Mouse (Mus musculus): ENCODE results near the gene 2610318N02Rik. TPM values are rescaled to one million over a fixed set of nuclear protein-coding genes. Genes with fewer than 3 reads are reported as not detected.
A peak's percentile ranks its signal among the peaks of the same experiment; 100 is the strongest.

The 2610318N02Rik gene
- polyA plus RNA-seq, 1 experiment from 2014 or later, result 16.9 TPM

GRCm38 (mm10) chr16:17147391-17147929 is 22.5 kb upstream of the 2610318N02Rik start:
- Histone ChIP-seq H3K9me3 (ENCODE audit: control insufficient read depth, low read length) (no peaks in the 10 kb centered on the region), H3K27me3 (replicated peaks; ENCODE audit: control insufficient read depth, insufficient read depth, low read length) (peaks cover 4% of the 10 kb centered on the region; the same call in 1 of the 2 replicates), H3K9ac (ENCODE audit: low read depth, low read length) (peak overlapping the region; percentile 66), H3K27ac (replicated peaks; ENCODE audit: low read depth, low read length) (no peak overlapping the region), H3K4me2 (ENCODE audit: low read depth, low read length) (peak overlapping the region; percentile 100), H3K4me1 (ENCODE audit: control insufficient read depth, insufficient read depth, low read length) (peaks cover 6% of the 10 kb centered on the region; the same call in 1 of the 2 replicates), H3K36me3 (ENCODE audit: control insufficient read depth, insufficient read depth, low read length) (peaks cover 15% of the 10 kb centered on the region; the same call in 1 of the 2 replicates), H3K4me3 (ENCODE audit: low read depth, low read length) (peak overlapping the region; percentile 65)
- under 1% methylated on average over 28 of the region's 41 CpGs for WGBS
- DNase-seq (ENCODE audit: low spot score) (peak; percentile 50), ATAC-seq (ENCODE audit: low read depth) (peak; percentile 16; the same call in 1 of the 2 replicates)

- peak within 1 kb of the TSS; percentile 66 for H3K9ac ChIP-seq (ENCODE audit: low read depth, low read length)
- peak within 1 kb of the TSS; percentile 65 for H3K4me3 ChIP-seq (ENCODE audit: low read depth, low read length)
- ATAC-seq (ENCODE audit: low read depth) (peak; percentile 89), DNase-seq (ENCODE audit: low spot score) (peak; percentile 94)
- peak within 1 kb of the TSS; percentile 100 for H3K4me2 ChIP-seq (ENCODE audit: low read depth, low read length)
- H3K36me3 ChIP-seq (ENCODE audit: control insufficient read depth, insufficient read depth, low read length), result peaks cover 8% of the 10 kb centered on the region; the same call in 1 of the 2 replicates
- H3K4me1 ChIP-seq (ENCODE audit: control insufficient read depth, insufficient read depth, low read length), result peaks cover 6% of the 10 kb centered on the region; the same call in 1 of the 2 replicates
- peaks cover 4% of the 10 kb centered on the region; the same call in 1 of the 2 replicates for H3K27me3 ChIP-seq (replicated peaks; ENCODE audit: control insufficient read depth, insufficient read depth, low read length)
- 0% methylated on average over 20 of the region's 34 CpGs for WGBS
- H3K27ac ChIP-seq (replicated peaks; ENCODE audit: low read depth, low read length), result no peak within 1 kb of the TSS
- H3K9me3 ChIP-seq (ENCODE audit: control insufficient read depth, low read length), result no peaks in the 10 kb centered on the region
These were observed 21.8 kb upstream of the 2610318N02Rik start, which contains the start of gene Ccdc116 for GRCm38 (mm10) chr16:17146772-17147235. Gene Ccdc116, minus strand, starts transcription at chr16:17147229.

- Histone ChIP-seq H3K4me2 (ENCODE audit: low read depth, low read length) (no peak within 1 kb of the TSS), H3K4me3 (ENCODE audit: low read depth, low read length) (no peak within 1 kb of the TSS), H3K4me1 (ENCODE audit: control insufficient read depth, insufficient read depth, low read length) (peaks cover 6% of the 10 kb centered on the region; the same call in 1 of the 2 replicates), H3K36me3 (ENCODE audit: control insufficient read depth, insufficient read depth, low read length) (no peaks in the 10 kb centered on the region), H3K27me3 (replicated peaks; ENCODE audit: control insufficient read depth, insufficient read depth, low read length) (peaks cover 4% of the 10 kb centered on the region; the same call in 1 of the 2 replicates), H3K9ac (ENCODE audit: low read depth, low read length) (no peak within 1 kb of the TSS), H3K9me3 (ENCODE audit: control insufficient read depth, low read length) (no peaks in the 10 kb centered on the region), H3K27ac (replicated peaks; ENCODE audit: low read depth, low read length) (no peak within 1 kb of the TSS)
- 22% methylated on average over 7 of the region's 7 CpGs for WGBS
- ATAC-seq (ENCODE audit: low read depth), result no peak
- DNase-seq (ENCODE audit: low spot score), result peak; percentile 31
These were observed 19.4 kb upstream of the 2610318N02Rik start, which contains the start of gene Ydjc for GRCm38 (mm10) chr16:17144339-17144738. Gene Ydjc, plus strand, starts transcription at chr16:17144621.

GRCm38 (mm10) chr16:17137355-17137754 is 12.4 kb upstream of the 2610318N02Rik start:
- no peaks in the 10 kb centered on the region for H3K9me3 ChIP-seq (ENCODE audit: control insufficient read depth, low read length)
- H3K27me3 ChIP-seq (replicated peaks; ENCODE audit: control insufficient read depth, insufficient read depth, low read length), result no peaks in the 10 kb centered on the region
- ATAC-seq (ENCODE audit: low read depth), result no peak
- H3K4me3 ChIP-seq (ENCODE audit: low read depth, low read length), result no peak overlapping the region
- H3K36me3 ChIP-seq (ENCODE audit: control insufficient read depth, insufficient read depth, low read length), result no peaks in the 10 kb centered on the region
- WGBS, result 78% methylated on average over 15 of the region's 15 CpGs
- H3K27ac ChIP-seq (replicated peaks; ENCODE audit: low read depth, low read length), result no peak overlapping the region
- no peak for DNase-seq (ENCODE audit: low spot score)
- no peak overlapping the region for H3K9ac ChIP-seq (ENCODE audit: low read depth, low read length)
- H3K4me1 ChIP-seq (ENCODE audit: control insufficient read depth, insufficient read depth, low read length), result no peaks in the 10 kb centered on the region
- H3K4me2 ChIP-seq (ENCODE audit: low read depth, low read length), result no peak overlapping the region

- DNase-seq (ENCODE audit: low spot score), result no peak
- WGBS, result 29% methylated on average over 7 of the region's 7 CpGs
- no peaks in the 10 kb centered on the region for H3K27me3 ChIP-seq (replicated peaks; ENCODE audit: control insufficient read depth, insufficient read depth, low read length)
- H3K9me3 ChIP-seq (ENCODE audit: control insufficient read depth, low read length), result no peaks in the 10 kb centered on the region
- peak overlapping the region; percentile 86 for H3K4me2 ChIP-seq (ENCODE audit: low read depth, low read length)
- H3K4me1 ChIP-seq (ENCODE audit: control insufficient read depth, insufficient read depth, low read length), result no peaks in the 10 kb centered on the region
- H3K36me3 ChIP-seq (ENCODE audit: control insufficient read depth, insufficient read depth, low read length), result no peaks in the 10 kb centered on the region
- H3K4me3 ChIP-seq (ENCODE audit: low read depth, low read length), result peak overlapping the region; percentile 74
- no peak overlapping the region; the same call in 1 of the 2 replicates for H3K27ac ChIP-seq (replicated peaks; ENCODE audit: low read depth, low read length)
- ATAC-seq (ENCODE audit: low read depth), result no peak
- peak overlapping the region; percentile 58 for H3K9ac ChIP-seq (ENCODE audit: low read depth, low read length)
These were observed 7.9 kb upstream of the 2610318N02Rik start for GRCm38 (mm10) chr16:17132906-17133200.

- peak within 1 kb of the TSS; percentile 60; the same call in 1 of the 2 replicates for H3K27ac ChIP-seq (replicated peaks; ENCODE audit: low read depth, low read length)
- H3K9ac ChIP-seq (ENCODE audit: low read depth, low read length), result peak within 1 kb of the TSS; percentile 73
- peak; percentile 99 for ATAC-seq (ENCODE audit: low read depth)
- peak within 1 kb of the TSS; percentile 86 for H3K4me2 ChIP-seq (ENCODE audit: low read depth, low read length)
- H3K4me1 ChIP-seq (ENCODE audit: control insufficient read depth, insufficient read depth, low read length), result no peaks in the 10 kb centered on the region
- WGBS, result under 1% methylated on average over 32 of the region's 47 CpGs
- DNase-seq (ENCODE audit: low spot score), result peak; percentile 98
- H3K27me3 ChIP-seq (replicated peaks; ENCODE audit: control insufficient read depth, insufficient read depth, low read length), result no peaks in the 10 kb centered on the region
- H3K9me3 ChIP-seq (ENCODE audit: control insufficient read depth, low read length), result no peaks in the 10 kb centered on the region
- no peaks in the 10 kb centered on the region for H3K36me3 ChIP-seq (ENCODE audit: control insufficient read depth, insufficient read depth, low read length)
- H3K4me3 ChIP-seq (ENCODE audit: low read depth, low read length), result peak within 1 kb of the TSS; percentile 74
These were observed 7.3 kb upstream of the 2610318N02Rik start, which contains the start of gene Sdf2l1 for GRCm38 (mm10) chr16:17132089-17132905. Gene Sdf2l1, minus strand, starts transcription at chr16:17132383.

GRCm38 (mm10) chr16:17131191-17132088 is 6.5 kb upstream of the 2610318N02Rik start:
- H3K4me3 ChIP-seq (ENCODE audit: low read depth, low read length), result peak overlapping the region; percentile 74
- H3K9me3 ChIP-seq (ENCODE audit: control insufficient read depth, low read length), result no peaks in the 10 kb centered on the region
- H3K9ac ChIP-seq (ENCODE audit: low read depth, low read length), result peak overlapping the region; percentile 73
- H3K4me1 ChIP-seq (ENCODE audit: control insufficient read depth, insufficient read depth, low read length), result no peaks in the 10 kb centered on the region
- H3K4me2 ChIP-seq (ENCODE audit: low read depth, low read length), result peak overlapping the region; percentile 86
- H3K27ac ChIP-seq (replicated peaks; ENCODE audit: low read depth, low read length), result peak overlapping the region; percentile 60; the same call in 1 of the 2 replicates
- WGBS, result 3% methylated on average over 40 of the region's 43 CpGs
- DNase-seq (ENCODE audit: low spot score), result no peak
- no peak for ATAC-seq (ENCODE audit: low read depth)
- H3K27me3 ChIP-seq (replicated peaks; ENCODE audit: control insufficient read depth, insufficient read depth, low read length), result no peaks in the 10 kb centered on the region
- H3K36me3 ChIP-seq (ENCODE audit: control insufficient read depth, insufficient read depth, low read length), result no peaks in the 10 kb centered on the region

- ATAC-seq (ENCODE audit: low read depth) (no peak), DNase-seq (ENCODE audit: low spot score) (peak; percentile 42)
- WGBS, result 93% methylated on average over 1 of the region's 1 CpGs
- Histone ChIP-seq H3K4me3 (ENCODE audit: low read depth, low read length) (no peak overlapping the region), H3K9ac (ENCODE audit: low read depth, low read length) (no peak overlapping the region), H3K27me3 (replicated peaks; ENCODE audit: control insufficient read depth, insufficient read depth, low read length) (no peaks in the 10 kb centered on the region), H3K36me3 (ENCODE audit: control insufficient read depth, insufficient read depth, low read length) (peaks cover 6% of the 10 kb centered on the region; the same call in 1 of the 2 replicates), H3K4me2 (ENCODE audit: low read depth, low read length) (no peak overlapping the region), H3K4me1 (ENCODE audit: control insufficient read depth, insufficient read depth, low read length) (peaks cover 11% of the 10 kb centered on the region), H3K27ac (replicated peaks; ENCODE audit: low read depth, low read length) (no peak overlapping the region), H3K9me3 (ENCODE audit: control insufficient read depth, low read length) (no peaks in the 10 kb centered on the region)
These were observed 2.3 kb upstream of the 2610318N02Rik start for GRCm38 (mm10) chr16:17127292-17127691.
